Mouse (Mus musculus): Measurements from ENCODE around the gene Stk39. TPM values are rescaled to one million over a fixed set of nuclear protein-coding genes. Genes with fewer than 3 reads are reported as not detected.

Gene Stk39
- polyA plus RNA-seq, 1 experiment from 2014 or later, result 51.3 TPM

GRCm38 (mm10) chr2:68381881-68382280 lies 90.2 kb downstream of the Stk39 start:
- no peak overlapping the region for H3K4me2 ChIP-seq (replicated peaks)
- no peak for ATAC-seq (ENCODE audit: low FRiP score)
- no peak overlapping the region for H3K9ac ChIP-seq
- no peaks in the 10 kb centered on the region for H3K36me3 ChIP-seq (replicated peaks; ENCODE audit: control insufficient read depth, insufficient read depth)
- no peaks in the 10 kb centered on the region for H3K9me3 ChIP-seq (ENCODE audit: control insufficient read depth, low read length)
- DNase-seq (ENCODE audit: low spot score), result no peak
- H3K27me3 ChIP-seq (ENCODE audit: control insufficient read depth, insufficient read depth, low read length), result no peaks in the 10 kb centered on the region
- H3K27ac ChIP-seq, result no peak overlapping the region
- H3K4me3 ChIP-seq (replicated peaks; ENCODE audit: low read length), result no peak overlapping the region
- 68% methylated on average over 4 of the region's 4 CpGs for WGBS
- H3K4me1 ChIP-seq (replicated peaks; ENCODE audit: control insufficient read depth, insufficient read depth, low read length), result peaks cover 8% of the 10 kb centered on the region; the same call in 1 of the 2 replicates

- H3K4me1 ChIP-seq (replicated peaks; ENCODE audit: control insufficient read depth, insufficient read depth, low read length), result peaks cover 8% of the 10 kb centered on the region; the same call in 1 of the 2 replicates
- H3K9me3 ChIP-seq (ENCODE audit: control insufficient read depth, low read length), result no peaks in the 10 kb centered on the region
- WGBS, result 43% methylated on average over 6 of the region's 6 CpGs
- DNase-seq (ENCODE audit: low spot score), result no peak
- H3K27me3 ChIP-seq (ENCODE audit: control insufficient read depth, insufficient read depth, low read length), result no peaks in the 10 kb centered on the region
- H3K36me3 ChIP-seq (replicated peaks; ENCODE audit: control insufficient read depth, insufficient read depth), result no peaks in the 10 kb centered on the region
- H3K27ac ChIP-seq, result no peak overlapping the region
- ATAC-seq (ENCODE audit: low FRiP score), result no peak
- H3K4me3 ChIP-seq (replicated peaks; ENCODE audit: low read length), result no peak overlapping the region
- H3K4me2 ChIP-seq (replicated peaks), result no peak overlapping the region
- no peak overlapping the region for H3K9ac ChIP-seq
Observed at GRCm38 (mm10) chr2:68381205-68381604, 90.9 kb downstream of the Stk39 start.

GRCm38 (mm10) chr2:68379631-68380030 lies 92.4 kb downstream of the Stk39 start:
- H3K9me3 ChIP-seq (ENCODE audit: control insufficient read depth, low read length), result no peaks in the 10 kb centered on the region
- DNase-seq (ENCODE audit: low spot score) (no peak), ATAC-seq (ENCODE audit: low FRiP score) (peak; percentile 35; the same call in 1 of the 2 replicates)
- no peak overlapping the region for H3K27ac ChIP-seq
- no peak overlapping the region for H3K4me2 ChIP-seq (replicated peaks)
- peaks cover 8% of the 10 kb centered on the region; the same call in 1 of the 2 replicates for H3K4me1 ChIP-seq (replicated peaks; ENCODE audit: control insufficient read depth, insufficient read depth, low read length)
- no peaks in the 10 kb centered on the region for H3K36me3 ChIP-seq (replicated peaks; ENCODE audit: control insufficient read depth, insufficient read depth)
- H3K27me3 ChIP-seq (ENCODE audit: control insufficient read depth, insufficient read depth, low read length), result no peaks in the 10 kb centered on the region
- WGBS, result 28% methylated on average over 11 of the region's 11 CpGs
- H3K4me3 ChIP-seq (replicated peaks; ENCODE audit: low read length), result no peak overlapping the region
- no peak overlapping the region for H3K9ac ChIP-seq

GRCm38 (mm10) chr2:68378319-68378718 lies 93.7 kb downstream of the Stk39 start:
- no peaks in the 10 kb centered on the region for H3K9me3 ChIP-seq (ENCODE audit: control insufficient read depth, low read length)
- no peaks in the 10 kb centered on the region for H3K27me3 ChIP-seq (ENCODE audit: control insufficient read depth, insufficient read depth, low read length)
- H3K4me2 ChIP-seq (replicated peaks), result no peak overlapping the region
- no peaks in the 10 kb centered on the region for H3K36me3 ChIP-seq (replicated peaks; ENCODE audit: control insufficient read depth, insufficient read depth)
- ATAC-seq (ENCODE audit: low FRiP score) (no peak), DNase-seq (ENCODE audit: low spot score) (no peak)
- no peak overlapping the region for H3K9ac ChIP-seq
- no peak overlapping the region for H3K4me3 ChIP-seq (replicated peaks; ENCODE audit: low read length)
- peaks cover 8% of the 10 kb centered on the region; the same call in 1 of the 2 replicates for H3K4me1 ChIP-seq (replicated peaks; ENCODE audit: control insufficient read depth, insufficient read depth, low read length)
- H3K27ac ChIP-seq, result no peak overlapping the region
- 74% methylated on average over 8 of the region's 8 CpGs for WGBS

- Histone ChIP-seq H3K36me3 (replicated peaks; ENCODE audit: control insufficient read depth, insufficient read depth) (no peaks in the 10 kb centered on the region), H3K4me2 (replicated peaks) (no peak overlapping the region), H3K27ac (no peak overlapping the region), H3K4me1 (replicated peaks; ENCODE audit: control insufficient read depth, insufficient read depth, low read length) (peaks cover 8% of the 10 kb centered on the region; the same call in 1 of the 2 replicates), H3K9ac (no peak overlapping the region), H3K4me3 (replicated peaks; ENCODE audit: low read length) (no peak overlapping the region), H3K27me3 (ENCODE audit: control insufficient read depth, insufficient read depth, low read length) (no peaks in the 10 kb centered on the region), H3K9me3 (ENCODE audit: control insufficient read depth, low read length) (no peaks in the 10 kb centered on the region)
- DNase-seq (ENCODE audit: low spot score) (no peak), ATAC-seq (ENCODE audit: low FRiP score) (no peak)
- WGBS, result 85% methylated on average over 6 of the region's 6 CpGs
Observed at GRCm38 (mm10) chr2:68377251-68377681, 94.8 kb downstream of the Stk39 start.

- Histone ChIP-seq H3K4me3 (replicated peaks; ENCODE audit: low read length) (no peak overlapping the region), H3K27me3 (ENCODE audit: control insufficient read depth, insufficient read depth, low read length) (no peaks in the 10 kb centered on the region), H3K4me2 (replicated peaks) (no peak overlapping the region), H3K9me3 (ENCODE audit: control insufficient read depth, low read length) (no peaks in the 10 kb centered on the region), H3K4me1 (replicated peaks; ENCODE audit: control insufficient read depth, insufficient read depth, low read length) (peaks cover 11% of the 10 kb centered on the region; the same call in 1 of the 2 replicates), H3K9ac (no peak overlapping the region), H3K36me3 (replicated peaks; ENCODE audit: control insufficient read depth, insufficient read depth) (no peaks in the 10 kb centered on the region), H3K27ac (no peak overlapping the region)
- no peak for DNase-seq (ENCODE audit: low spot score)
- ATAC-seq (ENCODE audit: low FRiP score), result no peak
- WGBS, result 80% methylated on average over 12 of the region's 12 CpGs
Observed at GRCm38 (mm10) chr2:68376660-68377059, 95.4 kb downstream of the Stk39 start.

GRCm38 (mm10) chr2:68374202-68374601 lies 97.9 kb downstream of the Stk39 start:
- Histone ChIP-seq H3K9me3 (ENCODE audit: control insufficient read depth, low read length) (no peaks in the 10 kb centered on the region), H3K4me1 (replicated peaks; ENCODE audit: control insufficient read depth, insufficient read depth, low read length) (peaks cover 4% of the 10 kb centered on the region; the same call in 1 of the 2 replicates), H3K27ac (no peak overlapping the region), H3K4me2 (replicated peaks) (no peak overlapping the region), H3K27me3 (ENCODE audit: control insufficient read depth, insufficient read depth, low read length) (no peaks in the 10 kb centered on the region), H3K9ac (no peak overlapping the region), H3K4me3 (replicated peaks; ENCODE audit: low read length) (no peak overlapping the region), H3K36me3 (replicated peaks; ENCODE audit: control insufficient read depth, insufficient read depth) (no peaks in the 10 kb centered on the region)
- WGBS, result 65% methylated on average over 7 of the region's 7 CpGs
- DNase-seq (ENCODE audit: low spot score), result no peak
- no peak for ATAC-seq (ENCODE audit: low FRiP score)

- no peaks in the 10 kb centered on the region for H3K36me3 ChIP-seq (replicated peaks; ENCODE audit: control insufficient read depth, insufficient read depth)
- peaks cover 9% of the 10 kb centered on the region for H3K4me1 ChIP-seq (replicated peaks; ENCODE audit: control insufficient read depth, insufficient read depth, low read length)
- H3K4me3 ChIP-seq (replicated peaks; ENCODE audit: low read length), result no peak overlapping the region
- ATAC-seq (ENCODE audit: low FRiP score) (no peak), DNase-seq (ENCODE audit: low spot score) (no peak)
- H3K27me3 ChIP-seq (ENCODE audit: control insufficient read depth, insufficient read depth, low read length), result no peaks in the 10 kb centered on the region
- H3K9me3 ChIP-seq (ENCODE audit: control insufficient read depth, low read length), result no peaks in the 10 kb centered on the region
- H3K27ac ChIP-seq, result no peak overlapping the region
- H3K4me2 ChIP-seq (replicated peaks), result no peak overlapping the region
- H3K9ac ChIP-seq, result no peak overlapping the region
- 77% methylated on average over 6 of the region's 6 CpGs for WGBS
Observed at GRCm38 (mm10) chr2:68371912-68372311, 100.2 kb downstream of the Stk39 start.

- Histone ChIP-seq H3K4me2 (replicated peaks) (no peak overlapping the region), H3K27me3 (ENCODE audit: control insufficient read depth, insufficient read depth, low read length) (no peaks in the 10 kb centered on the region), H3K4me1 (replicated peaks; ENCODE audit: control insufficient read depth, insufficient read depth, low read length) (peaks cover 23% of the 10 kb centered on the region), H3K9ac (no peak overlapping the region), H3K4me3 (replicated peaks; ENCODE audit: low read length) (no peak overlapping the region), H3K9me3 (ENCODE audit: control insufficient read depth, low read length) (no peaks in the 10 kb centered on the region), H3K27ac (0 out of 2 replicates have a peak overlapping the region, but pooled peaks have one; percentile 49), H3K36me3 (replicated peaks; ENCODE audit: control insufficient read depth, insufficient read depth) (no peaks in the 10 kb centered on the region)
- ATAC-seq (ENCODE audit: low FRiP score) (0 out of 2 replicates have a peak, but pooled peaks have one; percentile 29), DNase-seq (ENCODE audit: low spot score) (no peak)
- WGBS, result 39% methylated on average over 5 of the region's 5 CpGs
Observed at GRCm38 (mm10) chr2:68370326-68370725, 101.7 kb downstream of the Stk39 start.

- Histone ChIP-seq H3K4me2 (replicated peaks) (no peak overlapping the region), H3K9me3 (ENCODE audit: control insufficient read depth, low read length) (no peaks in the 10 kb centered on the region), H3K4me3 (replicated peaks; ENCODE audit: low read length) (no peak overlapping the region), H3K27me3 (ENCODE audit: control insufficient read depth, insufficient read depth, low read length) (no peaks in the 10 kb centered on the region), H3K27ac (no peak overlapping the region), H3K36me3 (replicated peaks; ENCODE audit: control insufficient read depth, insufficient read depth) (no peaks in the 10 kb centered on the region), H3K9ac (no peak overlapping the region), H3K4me1 (replicated peaks; ENCODE audit: control insufficient read depth, insufficient read depth, low read length) (peaks cover 26% of the 10 kb centered on the region)
- ATAC-seq (ENCODE audit: low FRiP score) (no peak), DNase-seq (ENCODE audit: low spot score) (no peak)
- WGBS, result 68% methylated on average over 6 of the region's 6 CpGs
Observed at GRCm38 (mm10) chr2:68369080-68369479, 103.0 kb downstream of the Stk39 start.

Data from hindbrain, embryonic 14.5 days (tissue).